Mouse (Mus musculus): ENCODE data around the gene Jph2.
"Not testable (repeated sequence)": the region's sequence is repeated elsewhere in the genome, so short reads cannot be mapped to it uniquely, and the experiment has no call there.

Jph2 gene

DNA sequence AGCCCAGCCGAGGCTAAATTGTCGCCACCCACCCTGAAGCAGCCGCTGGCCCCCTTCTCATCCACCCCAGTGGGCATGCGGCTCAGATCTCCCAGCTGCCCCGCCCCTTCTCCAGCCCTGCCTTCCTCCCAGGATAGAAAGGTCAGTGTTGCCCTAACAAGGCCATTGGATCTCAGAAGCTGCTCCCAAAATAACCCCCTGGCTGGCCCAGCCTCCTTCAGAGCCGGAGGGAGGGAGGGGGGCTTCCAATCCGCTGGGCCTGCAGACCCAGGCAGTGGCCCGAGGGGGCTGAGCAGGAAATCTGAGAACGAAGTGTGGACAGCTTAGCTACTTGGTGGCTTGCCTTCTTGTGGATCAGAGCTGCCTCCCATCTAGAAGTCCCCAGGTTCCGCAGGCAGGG is at the start of gene Jph2:
TSS of gene Jph2 (minus strand) at position 89 of the 400 bp plus-strand sequence.
- no peak for DNase-seq

DNA sequence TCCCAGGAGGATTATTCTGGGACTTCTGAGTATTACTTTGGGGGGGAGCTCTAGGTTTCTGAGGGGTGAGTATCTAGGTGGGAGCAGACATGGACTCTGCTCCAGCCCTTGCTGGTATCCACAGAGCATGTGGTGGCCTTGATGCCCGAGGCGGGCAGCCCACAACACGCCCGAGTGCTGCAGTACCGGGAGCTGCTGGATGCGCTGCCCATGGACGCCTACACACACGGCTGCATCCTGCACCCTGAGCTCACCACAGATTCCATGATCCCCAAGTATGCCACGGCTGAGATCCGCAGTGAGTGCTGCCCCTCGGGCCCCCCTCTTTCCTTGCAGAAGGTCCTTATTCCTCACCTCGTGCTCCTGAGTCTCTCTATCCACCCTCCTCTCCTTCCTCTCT is 49.6 kb upstream of the Jph2 start:
- no peak for DNase-seq

DNA sequence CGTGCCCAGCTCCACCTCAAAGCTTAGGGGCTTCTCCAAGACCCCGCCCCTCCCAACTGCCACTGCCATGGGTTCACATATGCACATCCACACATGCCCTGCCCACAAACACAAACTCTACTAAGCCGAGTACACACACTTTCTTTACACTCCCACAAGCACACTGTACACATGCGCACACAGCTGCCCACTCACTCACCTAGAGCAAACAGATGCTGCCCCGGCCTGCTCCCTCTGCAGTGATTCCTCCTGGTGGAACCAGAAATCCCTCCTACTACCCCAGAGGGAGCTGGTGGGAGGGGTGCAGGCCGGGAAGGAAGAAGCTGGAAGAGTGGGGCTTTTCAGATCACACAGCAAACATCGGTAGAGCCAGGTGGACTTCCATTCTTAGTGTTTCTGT is 46.2 kb upstream of the Jph2 start:
- no peak for DNase-seq

DNA sequence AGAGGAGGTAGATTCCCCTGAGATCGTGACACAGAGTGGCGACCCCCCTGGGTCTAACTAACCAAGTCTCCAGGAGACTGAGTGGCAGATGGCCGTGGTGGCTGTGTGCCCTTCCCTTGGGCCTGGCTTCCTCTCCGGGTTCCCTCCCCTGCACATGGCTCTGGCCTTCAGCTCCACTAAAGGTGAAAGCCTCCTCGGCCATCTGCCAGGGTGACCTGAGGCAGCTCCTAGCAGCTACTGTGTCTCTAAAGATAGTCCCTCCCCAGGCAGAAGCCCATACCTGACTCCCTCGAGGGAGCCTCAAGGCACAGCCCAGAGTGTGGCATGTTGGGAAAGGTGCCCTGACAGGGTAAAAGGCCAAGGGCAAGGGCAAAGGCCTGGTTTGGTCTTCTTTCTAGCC is 45.8 kb upstream of the Jph2 start:
- peak; percentile 90 for DNase-seq

DNA sequence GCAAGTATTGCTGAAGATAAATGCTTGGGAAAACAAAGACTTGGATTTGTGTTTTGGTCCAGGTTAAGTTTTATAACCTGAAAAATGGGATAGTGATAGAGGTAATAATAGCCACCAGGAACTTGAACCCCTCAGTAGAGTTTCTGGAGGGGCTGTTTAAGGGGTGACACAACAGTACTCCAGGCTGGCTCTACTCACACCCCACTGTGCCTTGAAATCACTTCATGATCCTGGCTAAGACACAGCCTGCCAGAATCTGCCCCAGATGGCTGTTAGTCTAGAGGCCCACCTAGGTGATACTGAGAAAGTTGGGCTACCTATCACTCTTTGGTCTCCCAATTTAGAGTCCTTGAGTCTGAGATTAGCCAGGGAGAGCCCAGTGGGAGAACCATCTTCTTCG is 41.7 kb upstream of the Jph2 start:
- no peak for DNase-seq

DNA sequence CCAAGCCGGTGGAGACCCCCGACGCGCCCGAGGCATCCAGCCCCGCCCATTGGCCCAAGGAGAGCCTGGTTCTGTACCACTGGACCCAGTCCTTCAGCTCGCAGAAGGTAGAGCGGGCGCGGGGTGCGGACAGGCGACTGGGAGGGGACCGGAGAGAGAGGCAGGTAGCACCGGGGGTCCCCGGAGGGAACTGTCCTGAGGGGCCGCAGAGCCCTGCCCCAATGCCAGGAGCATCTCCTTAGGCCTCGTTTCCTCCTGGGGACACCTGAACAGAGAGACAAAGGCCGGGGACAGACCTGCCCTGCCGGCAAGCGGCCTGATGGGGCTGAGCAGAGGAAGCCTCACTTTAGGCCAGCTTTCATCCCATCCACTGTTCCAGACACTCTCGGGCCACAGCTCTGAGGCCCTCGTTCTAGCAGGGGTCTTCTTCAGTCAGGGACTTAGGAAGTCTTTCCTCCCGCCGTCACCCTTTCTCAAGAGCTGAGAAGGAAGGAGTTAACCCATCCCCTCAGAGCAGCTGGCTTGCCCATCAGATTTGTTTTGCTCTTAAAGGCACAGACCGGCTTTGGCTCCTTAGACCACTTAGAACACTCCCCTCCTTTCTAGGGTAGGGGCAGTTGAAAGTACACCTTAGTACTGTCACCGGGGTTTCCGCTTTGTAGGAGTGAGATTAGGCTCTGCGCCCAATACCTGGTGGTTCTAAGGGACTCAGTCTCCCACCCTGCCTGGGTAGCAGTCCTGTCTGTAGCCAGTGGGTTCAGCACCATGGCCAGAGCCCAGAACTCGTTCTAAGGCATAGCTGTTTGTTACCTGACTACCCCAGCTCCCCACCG is 41.0 kb upstream of the Jph2 start:
- peak; percentile 61 for DNase-seq

DNA sequence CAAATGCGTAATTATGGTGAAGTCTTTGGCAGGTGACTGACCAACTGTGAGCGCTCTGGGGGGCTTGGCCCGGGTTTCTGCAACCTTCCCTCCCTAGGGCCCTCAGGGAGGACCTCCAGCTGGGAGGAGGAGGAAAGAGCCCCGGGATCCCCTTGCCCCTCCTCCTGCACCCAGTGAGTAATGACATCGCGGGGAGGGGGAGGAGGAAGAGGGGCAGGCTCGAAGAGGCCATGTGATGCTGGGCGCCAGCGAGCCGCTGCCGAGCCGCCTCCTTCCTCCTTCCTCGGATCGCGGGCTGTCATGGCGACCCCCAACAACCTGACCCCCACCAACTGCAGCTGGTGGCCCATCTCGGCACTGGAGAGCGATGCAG is 40.4 kb upstream of the Jph2 start, which contains the start of gene Gdap1l1:
TSS of gene Gdap1l1 (plus strand) at position 231 of the 373 bp plus-strand sequence.
- DNase-seq = peak; percentile 87

DNA sequence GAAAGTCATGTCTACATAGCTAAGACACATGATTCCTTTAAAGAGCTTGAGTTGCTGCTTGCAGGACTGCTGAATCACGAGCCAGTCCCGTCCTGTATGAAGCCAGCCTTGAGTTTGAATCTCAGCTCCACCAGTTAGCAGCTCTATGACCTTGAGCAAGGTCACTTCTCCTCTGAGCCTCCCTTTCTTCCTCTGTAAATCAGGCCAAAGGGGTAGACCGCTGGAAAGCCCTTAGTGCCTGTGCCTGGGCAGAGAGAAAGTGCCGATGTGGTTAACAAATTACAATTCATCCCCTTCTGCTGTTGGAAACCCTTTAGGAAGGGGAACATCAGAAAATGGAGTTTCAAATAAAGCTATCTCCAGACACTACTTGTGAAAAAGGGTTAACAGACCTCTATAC is 40.0 kb upstream of the Jph2 start:
- peak; percentile 50 for DNase-seq

DNA sequence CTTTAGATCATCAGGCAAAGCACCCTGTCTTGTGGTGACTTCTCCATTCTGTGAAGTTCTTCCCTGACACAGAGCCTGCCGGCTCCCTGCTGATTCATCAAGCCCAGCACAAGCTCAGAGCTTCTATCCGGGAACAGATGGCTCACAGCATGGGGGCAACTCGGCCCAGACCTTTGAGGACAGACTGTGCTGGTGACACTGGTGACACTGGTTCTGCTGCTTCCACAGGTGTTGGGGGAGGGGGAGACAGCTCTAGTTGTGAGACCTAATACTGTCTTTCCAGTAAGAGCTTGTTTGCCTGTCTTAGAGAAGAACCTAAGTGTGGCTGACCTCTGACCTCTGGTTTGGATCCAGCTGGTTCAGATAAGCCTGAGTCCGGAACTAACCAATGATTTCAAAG is 36.2 kb upstream of the Jph2 start:
- DNase-seq = peak; percentile 97

DNA sequence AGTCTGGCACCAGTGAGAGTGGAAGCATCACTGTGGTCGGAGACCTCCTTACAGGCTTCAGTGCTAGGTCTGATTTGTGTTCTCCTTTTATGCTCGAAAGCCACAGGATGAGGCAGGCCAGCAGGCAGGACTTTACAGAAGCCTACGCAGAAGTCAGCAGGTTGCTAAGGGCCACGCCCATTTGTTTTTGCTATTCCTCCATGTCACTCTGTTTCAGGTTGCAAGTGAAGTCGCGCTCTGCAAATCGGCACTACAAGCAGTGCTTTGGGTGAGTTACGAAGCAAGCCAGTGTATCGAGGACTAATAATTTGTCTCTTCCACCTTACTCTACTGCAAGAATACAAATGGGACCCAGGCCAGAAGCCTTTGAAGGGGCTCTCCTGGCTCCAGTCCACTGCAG is 33.5 kb upstream of the Jph2 start:
- DNase-seq = peak; percentile 22

DNA sequence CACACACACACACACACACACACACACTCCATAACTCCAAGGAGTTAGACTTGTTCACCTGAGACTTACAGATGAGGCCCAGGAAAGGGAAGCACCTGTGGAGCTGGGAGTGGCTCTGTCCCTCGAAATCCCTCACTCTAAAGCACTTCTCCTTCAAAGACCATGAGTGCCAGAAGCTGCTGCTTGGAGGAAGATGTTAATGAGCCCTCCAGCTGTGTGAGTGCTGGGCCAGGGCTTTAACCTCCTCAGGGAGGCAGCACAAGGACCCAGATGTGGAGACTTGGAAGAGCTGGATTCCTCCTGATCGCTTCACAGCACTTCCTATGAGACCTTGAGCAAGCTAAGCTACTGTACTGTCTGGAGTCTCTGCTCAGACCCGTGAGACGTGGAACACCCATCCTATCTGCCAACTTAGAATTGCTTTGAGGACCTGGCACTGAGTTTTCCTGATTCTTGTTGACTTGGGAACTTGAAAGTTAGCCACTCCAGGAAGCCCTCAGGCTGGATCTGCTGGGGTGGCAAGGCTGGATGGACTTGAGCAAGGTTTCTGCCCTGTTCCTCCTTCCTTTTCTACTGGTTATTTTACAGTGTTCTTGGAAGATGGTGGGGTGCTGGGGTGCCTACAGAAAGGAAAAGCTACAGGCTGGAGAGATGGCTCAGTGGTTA is 30.7 kb upstream of the Jph2 start:
- no peak for DNase-seq

DNA sequence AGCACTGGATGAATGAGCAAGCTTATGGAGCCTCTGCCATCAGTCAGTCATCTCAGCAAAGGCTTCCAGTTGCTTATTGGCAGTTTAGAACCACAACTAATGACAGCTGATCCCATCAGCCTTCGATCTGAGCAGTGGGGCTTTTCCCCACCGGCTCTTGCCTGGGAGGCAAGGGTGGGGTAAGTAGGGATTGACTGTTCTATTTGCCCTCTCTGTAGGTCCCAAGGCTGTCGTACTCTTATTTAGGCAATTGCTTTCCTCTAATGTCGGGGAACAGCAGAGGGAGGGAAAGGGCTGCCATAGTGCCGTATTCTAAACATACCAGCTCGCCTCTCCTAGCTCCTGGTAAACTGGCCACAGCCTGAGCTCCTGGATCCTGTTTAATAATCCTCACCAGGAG is 26.8 kb upstream of the Jph2 start, which contains the start of gene Oser1:
TSS of gene Oser1 (minus strand) at position 101 of the 400 bp plus-strand sequence.
- DNase-seq = no peak

DNA sequence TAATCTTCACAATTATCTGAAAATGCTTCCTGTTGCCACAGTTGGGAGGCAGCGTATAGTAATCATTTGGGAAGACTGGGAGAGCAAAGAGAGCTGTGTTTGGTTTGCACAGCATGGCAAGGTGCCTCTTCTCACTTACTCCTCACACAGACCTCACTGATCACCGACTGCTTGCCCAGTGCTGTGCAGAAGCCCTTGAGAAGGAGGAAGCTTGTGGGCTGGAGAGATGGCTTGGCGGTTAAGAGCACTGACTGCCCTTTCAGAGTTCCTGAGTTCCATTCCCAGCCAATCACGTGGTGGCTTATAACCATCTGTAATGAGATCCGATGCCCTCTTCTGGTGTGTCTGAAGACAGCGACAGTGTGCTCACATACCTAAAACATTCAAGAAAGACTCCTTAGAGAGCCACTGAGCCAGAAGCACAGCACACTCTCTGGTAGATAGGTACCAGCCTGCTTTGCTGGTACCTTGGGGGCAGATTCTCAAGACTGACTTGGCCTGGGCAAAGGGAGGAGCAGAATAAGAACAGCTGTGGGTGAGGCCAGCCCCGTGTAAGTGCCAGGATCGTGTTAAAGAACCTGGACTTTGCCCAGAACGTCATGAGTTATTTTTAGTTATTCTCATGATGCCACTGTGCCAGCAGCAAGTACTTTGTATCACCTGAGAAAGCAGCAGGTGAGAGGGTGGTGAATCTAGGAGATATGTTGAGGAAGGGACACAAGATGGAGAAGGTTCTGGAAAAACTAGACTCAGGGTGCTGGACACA is 25.3 kb upstream of the Jph2 start:
- no peak for DNase-seq

DNA sequence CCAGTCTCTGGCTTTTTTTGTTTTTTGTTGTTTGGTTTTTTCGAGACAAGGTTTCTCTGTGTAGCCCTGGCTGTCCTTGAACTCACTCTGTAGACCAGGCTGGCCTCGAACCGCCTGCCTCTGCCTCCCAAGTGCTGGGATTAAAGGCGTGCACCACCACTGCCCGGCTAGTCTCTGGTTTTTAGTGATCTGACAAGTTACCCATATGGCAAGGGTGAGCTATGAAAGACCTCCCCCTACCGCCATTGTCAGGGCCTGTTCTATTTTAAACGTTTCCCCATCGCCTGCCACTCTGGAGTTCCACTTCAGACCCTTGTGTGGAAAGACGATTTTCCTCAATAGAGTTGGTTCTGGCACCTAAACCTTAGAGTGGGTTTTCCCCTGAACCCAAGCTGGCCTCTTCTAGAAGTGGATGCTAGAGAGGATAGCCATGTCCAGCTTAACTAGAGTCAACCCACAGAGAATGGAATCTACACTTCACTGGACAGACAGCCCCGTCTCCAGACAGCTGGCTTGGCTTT is 22.6 kb upstream of the Jph2 start:
- DNase-seq = peak; percentile 43

DNA sequence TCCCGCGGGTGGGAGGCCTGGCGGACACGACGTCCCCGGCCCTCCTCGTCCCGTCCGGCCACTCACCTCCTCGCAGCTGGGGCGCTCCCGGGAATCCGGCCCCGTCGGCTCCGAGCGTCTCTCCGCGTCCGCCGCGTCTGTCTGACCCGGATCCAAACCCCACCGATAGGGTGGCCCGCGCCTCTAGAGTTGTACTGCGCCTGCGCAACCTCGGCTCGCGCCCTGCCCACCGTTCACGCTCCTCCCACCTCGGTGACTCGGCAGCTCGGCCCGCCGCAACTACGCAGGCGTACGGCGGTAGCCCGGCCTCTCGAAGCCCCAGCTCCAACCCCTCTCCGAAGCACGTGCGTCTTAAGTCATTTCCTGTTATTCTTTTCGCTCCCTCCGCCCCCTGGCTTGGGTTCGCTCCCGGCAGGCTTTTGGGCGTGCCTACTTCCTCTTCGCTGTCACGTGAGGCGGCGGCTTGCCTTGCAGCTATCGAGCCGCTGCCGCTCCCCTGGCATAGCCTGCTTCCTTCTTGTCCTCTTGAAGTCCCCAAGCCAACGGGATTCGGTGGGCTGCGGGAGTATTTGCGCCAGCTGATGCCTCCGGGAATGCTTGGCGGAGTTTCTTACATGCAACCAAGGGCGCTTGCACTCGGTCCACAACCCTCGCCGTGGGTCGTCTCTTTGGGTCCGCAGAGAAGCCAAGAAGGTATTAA is 21.7 kb upstream of the Jph2 start:
- DNase-seq = peak; percentile 100

DNA sequence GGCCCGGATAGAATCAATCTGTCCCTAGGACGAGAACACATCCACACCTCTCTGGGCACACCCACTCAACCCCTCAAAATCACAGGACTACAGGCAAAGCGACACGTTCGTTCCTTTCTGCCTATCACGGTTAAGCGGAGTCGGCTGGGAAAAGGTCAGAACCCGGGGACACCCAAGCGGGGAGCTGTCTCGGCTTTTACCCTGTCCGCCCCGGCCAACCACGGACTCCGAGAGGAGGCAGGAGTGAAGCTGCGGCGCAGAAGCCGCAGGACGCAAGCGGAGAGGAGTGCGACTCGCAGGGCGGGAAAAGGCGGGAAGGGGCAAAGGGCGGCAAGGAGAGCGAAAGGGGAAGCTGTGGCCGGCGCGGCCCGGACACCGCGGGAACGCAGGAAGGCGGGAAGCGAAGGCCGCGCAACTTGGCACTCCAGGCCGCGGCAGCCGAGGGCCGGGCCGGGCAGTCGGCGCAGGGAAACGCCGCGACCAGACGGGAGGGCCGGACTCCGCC is 21.1 kb upstream of the Jph2 start:
- DNase-seq = no peak

DNA sequence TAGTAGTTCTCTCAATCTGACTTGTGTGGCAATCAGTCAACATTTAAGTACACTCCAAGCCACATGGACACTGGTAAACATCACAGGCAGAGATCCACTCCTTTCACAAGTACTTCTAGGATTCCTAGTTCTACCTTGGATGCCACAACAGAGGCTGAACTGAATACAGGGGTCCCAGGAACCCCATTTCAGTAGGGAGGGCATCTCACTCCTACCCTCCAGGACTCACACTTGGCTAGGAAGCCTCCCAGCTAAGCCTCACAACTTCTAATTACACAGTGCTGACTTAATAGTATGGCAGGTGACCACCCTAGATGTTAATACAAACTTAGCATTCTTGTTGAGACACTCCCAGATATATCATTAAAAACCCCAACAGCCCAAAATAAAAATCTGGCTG is 20.0 kb upstream of the Jph2 start:
- DNase-seq = no peak

DNA sequence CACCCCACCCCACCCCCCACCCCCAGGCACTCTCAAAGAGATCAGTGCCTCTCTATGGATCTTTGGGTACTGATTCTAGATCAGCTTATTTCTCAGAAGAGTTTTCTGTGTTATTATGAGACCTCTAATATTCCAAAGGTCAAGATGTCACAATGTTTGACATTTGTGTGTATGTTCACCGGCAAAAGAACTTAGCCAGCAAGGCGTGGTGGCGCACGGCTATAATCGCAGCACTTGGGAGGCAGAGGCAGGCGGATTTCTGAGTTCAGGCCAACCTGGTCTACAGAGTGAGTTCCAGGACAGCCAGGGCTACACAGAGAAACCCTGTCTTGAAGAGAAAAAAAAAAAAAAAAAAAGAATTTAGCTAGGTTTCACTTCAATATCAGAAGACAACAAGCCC is 19.2 kb upstream of the Jph2 start:
- DNase-seq = no peak

DNA sequence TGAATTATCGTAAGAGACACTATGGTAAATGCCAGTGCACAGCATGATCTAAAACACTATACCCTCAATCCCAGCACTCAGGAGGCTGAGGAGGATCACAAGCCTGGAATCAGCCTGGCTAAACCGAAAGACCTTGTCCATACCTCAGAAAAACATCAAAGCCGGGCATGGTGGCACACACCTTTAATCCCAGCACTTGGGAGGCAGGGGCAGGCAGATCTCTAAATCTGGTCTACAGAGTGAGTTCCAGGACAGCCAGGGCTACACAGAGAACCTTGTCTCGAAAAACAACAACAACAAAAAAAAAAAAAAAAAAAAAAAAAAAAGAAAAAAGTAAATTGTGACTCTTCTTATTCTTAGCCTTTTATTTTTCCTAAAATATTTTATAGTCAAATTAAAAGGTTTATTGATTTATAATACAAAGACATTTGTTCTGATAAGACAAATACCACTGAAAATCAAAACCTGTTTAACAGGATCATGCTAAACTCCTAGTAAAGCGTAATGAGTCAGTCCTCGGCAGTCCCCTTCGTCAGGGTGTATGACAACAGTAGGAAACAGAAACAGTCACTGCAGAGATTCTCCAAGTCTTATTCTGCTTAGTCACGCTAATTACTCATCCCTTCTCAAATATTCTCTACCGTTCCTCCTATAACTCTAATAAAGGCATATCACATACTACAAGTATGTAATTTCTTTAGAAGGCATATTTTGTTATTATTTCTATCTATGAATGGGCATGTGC is 15.2 kb upstream of the Jph2 start:
- DNase-seq = no peak

DNA sequence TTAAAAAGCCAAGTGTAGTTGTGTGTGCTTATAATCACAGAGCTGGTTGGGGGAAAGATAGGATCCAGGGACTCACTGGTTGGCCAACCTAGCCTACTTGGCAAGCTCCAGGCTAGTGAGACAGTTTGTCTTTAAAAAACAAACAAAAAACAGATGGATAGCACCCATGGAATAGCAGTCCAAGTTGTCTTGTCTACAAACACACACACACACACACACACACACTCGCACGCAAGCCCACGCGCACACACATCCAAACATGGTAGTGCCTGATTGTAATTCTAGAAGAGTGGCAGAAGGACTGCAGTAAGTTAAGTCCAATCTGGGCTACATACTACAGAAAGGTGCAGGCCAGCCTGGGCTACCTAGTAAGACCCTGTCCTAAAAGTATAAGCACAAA is 14.6 kb upstream of the Jph2 start:
- DNase-seq = no peak

DNA sequence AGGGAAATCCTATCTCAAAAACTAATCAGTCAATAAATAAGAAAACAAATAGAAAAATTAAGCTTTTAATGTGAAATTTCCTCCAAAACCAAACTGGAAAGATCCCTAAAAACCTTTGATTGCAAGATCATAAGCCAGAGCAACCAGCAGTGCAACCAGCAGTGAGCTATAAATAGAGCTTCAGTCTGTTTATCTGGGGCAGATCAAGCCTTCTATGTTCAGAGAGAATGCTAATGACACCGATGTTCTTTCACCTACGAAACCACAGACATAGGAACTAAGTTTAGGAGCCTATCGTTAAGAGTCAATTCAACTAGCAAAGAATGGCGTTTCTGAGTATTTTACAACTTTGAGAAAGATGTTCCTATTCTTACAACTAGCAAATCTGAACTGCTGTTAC is 14.0 kb upstream of the Jph2 start:
- no peak for DNase-seq

DNA sequence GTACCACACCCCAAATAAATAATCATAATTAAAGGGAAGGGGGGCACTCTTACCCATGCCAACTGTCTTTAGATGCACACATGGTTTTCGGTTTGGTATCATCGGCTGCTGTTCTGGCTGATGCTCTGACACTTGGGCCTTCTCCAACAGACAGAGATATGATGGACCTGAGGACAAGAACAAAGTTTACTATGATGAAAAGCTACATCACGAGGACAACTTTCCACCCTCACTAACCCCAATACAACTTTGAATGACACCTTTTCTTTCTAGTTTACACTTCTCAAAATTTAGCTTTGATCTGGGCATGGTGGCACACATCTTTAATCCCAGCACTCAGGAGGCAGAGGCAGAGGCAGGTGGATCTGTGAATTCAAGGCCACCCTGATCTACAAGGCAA is 13.6 kb upstream of the Jph2 start:
- DNase-seq = not testable (repeated sequence)
